Mouse (Mus musculus) thymus, adult 2 months (tissue): ENCODE measurements around the gene Krt32. TPM values are rescaled to one million over a fixed set of nuclear protein-coding genes. Genes with fewer than 3 reads are reported as not detected.

Experiments
- DNase-seq: peaks from one replicate; pipeline ENCODE4 v3.0.0; 2021
- H3K27ac ChIP-seq: fragments of 200-500 bp; 2 replicates; pipeline ENCODE4 v1.5.1; 2012; ENCODE audit warnings: low read length, control low read depth; ENCODE audit not compliant: control insufficient read depth, insufficient read depth
- H3K27me3 ChIP-seq: fragments of 200-500 bp; 2 replicates; pipeline ENCODE4 v1.6.1; 2012; ENCODE audit warnings: mild to moderate bottlenecking, low read length, moderate library complexity, mixed read lengths; ENCODE audit not compliant: control insufficient read depth, insufficient read depth
- H3K36me3 ChIP-seq: fragments of 200-500 bp; 2 replicates; pipeline ENCODE4 v1.6.1; 2012; ENCODE audit warnings: mild to moderate bottlenecking, low read length, moderate library complexity; ENCODE audit not compliant: control insufficient read depth, insufficient read depth
- H3K4me1 ChIP-seq: fragments of 200-500 bp; replicated peaks from 2 replicates; pipeline ENCODE4 v1.6.1; 2012; ENCODE audit warnings: low read length; ENCODE audit not compliant: control insufficient read depth, insufficient read depth
- H3K4me3 ChIP-seq: fragments of 200-500 bp; 2 replicates; pipeline ENCODE4 v1.5.1; 2012; ENCODE audit warnings: mild to moderate bottlenecking, low read length, control low read depth, moderate library complexity; ENCODE audit not compliant: control insufficient read depth, insufficient read depth
- CTCF ChIP-seq: fragments of 200-500 bp; IDR thresholded peaks from 2 replicates; pipeline ENCODE4 v1.5.1; 2012; ENCODE audit warnings: mild to moderate bottlenecking, control low read depth, low read length, moderate library complexity, borderline replicate concordance; ENCODE audit not compliant: control insufficient read depth, poor library complexity, insufficient read depth; ENCODE audit errors: extremely low read depth
- POLR2A ChIP-seq: fragments of 200-500 bp; IDR thresholded peaks from 2 replicates; pipeline ENCODE4 v1.6.1; 2012; ENCODE audit warnings: mild to moderate bottlenecking, low read length, control low read depth, moderate library complexity; ENCODE audit not compliant: control insufficient read depth, poor library complexity, insufficient read depth; ENCODE audit errors: extremely low read depth
- WGBS: fragments of 180-500 bp; shearing (Covaris S2); methylation state at CpG from one replicate; pipeline ENCODE4 v1.1.7; 2018; 5-methylcytosine and 5-hydroxymethylcytosine counted together
- polyA plus RNA-seq: library from polyadenylated mRNA; depleted of rRNA; stranded (reverse); fragments of >200 nt; gene quantifications from 2 replicates; pipeline ENCODE4 v1.2.3, GENCODE M21; 2012; rRNA removed

Gene Krt32
- polyA plus RNA-seq = 0.18 and 0.30 TPM in 2 replicates

DNA sequence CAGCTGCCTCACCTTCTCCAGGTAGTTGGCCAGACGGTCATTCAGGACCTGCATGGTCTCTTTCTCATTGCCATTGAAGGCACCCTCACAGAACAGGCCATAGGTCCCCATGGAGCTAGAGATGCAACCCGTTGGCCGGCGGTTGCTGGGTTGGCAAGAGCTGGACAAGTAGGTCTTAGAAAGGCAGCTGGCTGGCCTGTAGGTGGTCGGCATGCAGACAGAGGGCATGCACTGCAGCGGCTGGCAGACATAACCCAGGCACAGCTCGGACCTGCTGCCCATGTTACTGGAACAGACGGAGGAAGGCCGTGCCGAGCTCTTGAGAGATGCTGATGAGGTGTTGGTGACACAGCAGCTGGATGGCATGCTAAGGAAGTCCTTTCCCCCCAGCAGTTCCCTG, at the start of gene Krt32:
Gene Krt32, minus strand, starts transcription at position 366 of the 400 bp plus-strand sequence.
- TF ChIP-seq CTCF (no peak), POLR2A (no peak)
- WGBS = 95% methylated on average over 10 of the region's 10 CpGs
- Histone ChIP-seq H3K27ac (no peak within 1 kb of the TSS), H3K4me3 (no peak within 1 kb of the TSS), H3K4me1 (no peaks in the 10 kb centered on the region), H3K27me3 (no peaks in the 10 kb centered on the region), H3K36me3 (no peaks in the 10 kb centered on the region)
- no peak for DNase-seq

- 77% methylated on average over 5 of the region's 5 CpGs for WGBS
Measured at GRCm38 (mm10) chr11:100137693-100138092, 49.7 kb upstream of the Krt32 start.

DNA sequence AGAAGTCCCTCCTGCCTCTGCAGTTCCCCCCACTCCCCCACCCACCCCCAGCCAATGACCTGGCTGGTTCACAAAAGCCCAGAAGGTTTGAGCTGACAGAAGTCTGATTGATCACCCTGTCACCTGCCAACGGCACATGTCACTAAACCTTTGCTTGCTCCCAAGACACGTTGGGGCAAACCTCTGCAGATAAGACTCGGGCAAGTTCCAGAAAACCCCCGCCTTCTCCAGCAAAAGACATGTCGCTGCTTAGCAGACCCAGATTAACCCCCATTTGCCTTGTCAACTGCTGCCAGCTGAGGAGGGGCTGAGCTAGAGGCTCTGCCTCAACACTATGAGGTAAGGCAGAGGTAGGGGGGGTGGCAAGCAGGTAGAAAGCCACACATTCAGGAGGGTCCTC, 48.5 kb upstream of the Krt32 start:
- H3K4me3 ChIP-seq = no peak overlapping the region
- H3K27ac ChIP-seq = no peak overlapping the region
- no peaks in the 10 kb centered on the region for H3K36me3 ChIP-seq
- no peak for TF ChIP-seq POLR2A
- no peaks in the 10 kb centered on the region; the same call in 1 of the 2 replicates for H3K27me3 ChIP-seq
- H3K4me1 ChIP-seq = no peaks in the 10 kb centered on the region
- 39% methylated on average over 5 of the region's 5 CpGs for WGBS
- DNase-seq = no peak

More at GRCm38 (mm10) chr11:100137693-100138092, 49.7 kb upstream of the Krt32 start:
- TF ChIP-seq POLR2A = no peak
- TF ChIP-seq CTCF = no peak
- Histone ChIP-seq H3K4me1 (no peaks in the 10 kb centered on the region), H3K27me3 (no peaks in the 10 kb centered on the region; the same call in 1 of the 2 replicates), H3K4me3 (no peak overlapping the region), H3K36me3 (no peaks in the 10 kb centered on the region), H3K27ac (no peak overlapping the region)
- no peak for DNase-seq

DNA sequence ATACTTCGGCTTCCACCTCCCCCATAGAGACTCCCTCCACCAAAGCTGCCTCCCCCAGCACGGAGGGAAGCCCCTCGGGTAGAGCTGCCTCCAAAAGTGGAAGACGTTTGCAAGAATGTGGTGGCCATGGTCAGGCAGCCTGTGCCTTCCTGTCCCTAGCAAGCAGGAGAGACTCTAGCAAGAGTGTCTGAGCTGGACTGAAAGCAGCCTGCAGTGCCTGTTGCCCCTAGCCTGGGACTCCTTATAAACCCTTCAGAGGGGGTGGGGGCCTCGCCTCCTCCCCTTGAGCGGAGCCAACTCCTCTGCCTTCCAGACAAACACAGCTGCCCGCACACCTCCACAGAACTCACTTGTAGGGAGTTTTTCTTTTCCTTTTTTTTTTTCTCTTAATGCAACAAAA, 47.7 kb upstream of the Krt32 start, which contains the start of gene Krt15:
Gene Krt15, minus strand, starts transcription at position 198 of the 400 bp plus-strand sequence.
- DNase-seq = no peak
- TF ChIP-seq POLR2A (no peak), CTCF (no peak)
- Histone ChIP-seq H3K27me3 (no peaks in the 10 kb centered on the region), H3K4me1 (no peaks in the 10 kb centered on the region), H3K4me3 (no peak within 1 kb of the TSS), H3K27ac (no peak within 1 kb of the TSS), H3K36me3 (no peaks in the 10 kb centered on the region)
- 76% methylated on average over 7 of the region's 7 CpGs for WGBS

DNA sequence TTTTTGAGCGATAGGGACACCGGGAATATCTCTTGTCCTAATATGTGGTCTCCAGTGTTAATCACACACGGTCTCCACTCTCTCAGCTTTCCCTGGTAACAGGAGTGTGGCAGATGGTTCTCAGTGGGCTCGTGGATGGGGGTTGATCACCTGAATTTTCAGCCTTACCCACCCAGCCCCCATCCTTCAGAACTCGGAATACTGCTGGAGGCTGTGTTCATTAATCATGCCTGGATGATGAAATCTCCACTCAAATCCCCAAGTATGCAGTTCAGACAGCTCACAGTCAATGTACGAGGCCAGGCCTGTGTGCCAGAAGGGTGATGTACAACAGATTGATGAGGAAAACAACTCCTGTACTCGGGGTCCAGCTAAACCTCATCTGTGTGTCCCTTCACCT, 36.9 kb upstream of the Krt32 start:
- WGBS = 89% methylated on average over 7 of the region's 7 CpGs

DNA sequence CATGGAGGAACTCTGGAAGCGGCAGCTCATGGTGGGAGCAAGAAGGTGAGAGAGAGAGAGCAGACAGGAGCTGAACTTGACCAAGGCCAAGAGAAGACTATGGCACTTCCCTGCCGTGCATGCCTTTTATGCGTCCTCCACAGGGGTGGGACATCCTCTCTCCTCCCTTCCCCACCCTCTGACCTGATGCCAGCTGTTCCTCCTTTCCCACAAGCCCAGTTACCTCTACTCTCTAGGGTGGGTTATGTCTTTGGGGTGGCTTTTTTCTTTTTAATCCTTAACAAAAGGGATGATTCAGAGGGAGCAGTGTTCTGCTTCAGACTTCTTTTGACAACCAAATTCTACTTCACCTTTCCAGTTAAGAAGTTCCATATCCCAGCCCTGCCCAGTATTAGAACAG, 33.4 kb upstream of the Krt32 start, which contains the start of gene Krt13:
Gene Krt13, minus strand, starts transcription at position 101 of the 400 bp plus-strand sequence.
- WGBS = 70% methylated on average over 3 of the region's 3 CpGs
- no peak within 1 kb of the TSS for H3K27ac ChIP-seq
- no peaks in the 10 kb centered on the region for H3K27me3 ChIP-seq
- no peak within 1 kb of the TSS for H3K4me3 ChIP-seq
- no peaks in the 10 kb centered on the region for H3K4me1 ChIP-seq
- no peaks in the 10 kb centered on the region for H3K36me3 ChIP-seq
- TF ChIP-seq CTCF = no peak
- no peak for TF ChIP-seq POLR2A
- DNase-seq = no peak

More for the DNA sequence above, 36.9 kb upstream of the Krt32 start:
- TF ChIP-seq CTCF = no peak
- no peak for TF ChIP-seq POLR2A
- Histone ChIP-seq H3K4me3 (no peak overlapping the region), H3K4me1 (no peaks in the 10 kb centered on the region), H3K27ac (no peak overlapping the region), H3K27me3 (no peaks in the 10 kb centered on the region), H3K36me3 (no peaks in the 10 kb centered on the region)
- no peak for DNase-seq

DNA sequence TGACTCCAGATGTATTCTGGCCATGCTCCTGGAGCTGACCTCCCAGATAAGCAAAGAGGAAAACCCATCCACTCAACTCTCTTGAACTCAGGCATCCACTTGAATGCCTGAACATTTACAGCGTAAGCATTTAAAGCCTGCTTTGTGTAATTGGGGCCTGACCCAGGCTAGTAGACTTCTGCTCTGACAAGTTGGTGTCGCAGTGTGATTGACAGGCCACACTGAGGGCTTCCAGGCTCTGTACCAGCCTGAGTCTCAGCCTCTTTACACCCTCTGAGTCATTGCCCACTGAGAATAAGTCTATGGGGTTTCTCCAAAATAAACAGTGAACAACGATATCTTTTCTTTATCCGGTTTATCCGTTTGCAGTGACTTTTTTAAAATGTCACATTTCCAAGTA, 32.3 kb upstream of the Krt32 start:
- H3K4me3 ChIP-seq = no peak overlapping the region
- no peak for TF ChIP-seq CTCF
- TF ChIP-seq POLR2A = no peak
- no peaks in the 10 kb centered on the region for H3K36me3 ChIP-seq
- H3K27ac ChIP-seq = no peak overlapping the region
- DNase-seq = no peak
- 94% methylated on average over 5 of the region's 5 CpGs for WGBS
- H3K27me3 ChIP-seq = no peaks in the 10 kb centered on the region
- no peaks in the 10 kb centered on the region for H3K4me1 ChIP-seq
